Mouse (Mus musculus): ENCODE measurements at regions not wholly inside any gene's neighbourhood (a gene's known extent, or its start where the extent isn't known, plus 50 kb on each side); places are given as distances from the start of the nearest gene placed in this dataset.

- ATAC-seq (ENCODE audit: low FRiP score, low TSS enrichment): no peak
- H3K4me1 ChIP-seq (ENCODE audit: control insufficient read depth, insufficient read depth, low read length): no peaks in the 10 kb centered on the region
- 73% methylated on average over 4 of the region's 4 CpGs for WGBS
- no peak overlapping the region for H3K4me2 ChIP-seq (replicated peaks; ENCODE audit: low read depth, low read length)
- no peak overlapping the region for H3K27ac ChIP-seq (ENCODE audit: low read depth, low read length)
- H3K27me3 ChIP-seq (ENCODE audit: control insufficient read depth, insufficient read depth, low read length): no peaks in the 10 kb centered on the region
- H3K36me3 ChIP-seq (ENCODE audit: control insufficient read depth, insufficient read depth, low read length): no peaks in the 10 kb centered on the region
- no peak overlapping the region for H3K4me3 ChIP-seq (ENCODE audit: low read length)
- no peaks in the 10 kb centered on the region for H3K9me3 ChIP-seq (ENCODE audit: control insufficient read depth, low read length)
- no peak overlapping the region for H3K9ac ChIP-seq (ENCODE audit: low read depth, low read length)
Measured at GRCm38 (mm10) chr12:95937705-95938104, 245.7 kb downstream of the Flrt2 start.

- no peak for ATAC-seq (ENCODE audit: low FRiP score, low TSS enrichment)
- WGBS: 85% methylated on average over 1 of the region's 1 CpGs
Measured at GRCm38 (mm10) chr12:95940465-95941012, 248.5 kb downstream of the Flrt2 start.

GRCm38 (mm10) chr12:95959786-95960504, 267.9 kb downstream of the Flrt2 start:
- WGBS: 83% methylated on average over 6 of the region's 6 CpGs
- no peak overlapping the region for H3K9ac ChIP-seq (ENCODE audit: low read depth, low read length)
- H3K4me3 ChIP-seq (ENCODE audit: low read length): no peak overlapping the region
- no peak overlapping the region for H3K27ac ChIP-seq (ENCODE audit: low read depth, low read length)
- no peaks in the 10 kb centered on the region for H3K9me3 ChIP-seq (ENCODE audit: control insufficient read depth, low read length)
- no peaks in the 10 kb centered on the region for H3K4me1 ChIP-seq (ENCODE audit: control insufficient read depth, insufficient read depth, low read length)
- no peaks in the 10 kb centered on the region for H3K36me3 ChIP-seq (ENCODE audit: control insufficient read depth, insufficient read depth, low read length)
- ATAC-seq (ENCODE audit: low FRiP score, low TSS enrichment): no peak
- no peak overlapping the region for H3K4me2 ChIP-seq (replicated peaks; ENCODE audit: low read depth, low read length)
- no peaks in the 10 kb centered on the region for H3K27me3 ChIP-seq (ENCODE audit: control insufficient read depth, insufficient read depth, low read length)

More at GRCm38 (mm10) chr12:95940465-95941012, 248.5 kb downstream of the Flrt2 start:
- Histone ChIP-seq H3K4me3 (ENCODE audit: low read length) (no peak overlapping the region), H3K4me1 (ENCODE audit: control insufficient read depth, insufficient read depth, low read length) (no peaks in the 10 kb centered on the region), H3K9ac (ENCODE audit: low read depth, low read length) (no peak overlapping the region), H3K4me2 (replicated peaks; ENCODE audit: low read depth, low read length) (no peak overlapping the region), H3K9me3 (ENCODE audit: control insufficient read depth, low read length) (no peaks in the 10 kb centered on the region), H3K27me3 (ENCODE audit: control insufficient read depth, insufficient read depth, low read length) (no peaks in the 10 kb centered on the region), H3K36me3 (ENCODE audit: control insufficient read depth, insufficient read depth, low read length) (no peaks in the 10 kb centered on the region), H3K27ac (ENCODE audit: low read depth, low read length) (no peak overlapping the region)

GRCm38 (mm10) chr12:95960505-95960871, 268.5 kb downstream of the Flrt2 start:
- H3K4me1 ChIP-seq (ENCODE audit: control insufficient read depth, insufficient read depth, low read length): no peaks in the 10 kb centered on the region
- no peak overlapping the region for H3K27ac ChIP-seq (ENCODE audit: low read depth, low read length)
- no peaks in the 10 kb centered on the region for H3K36me3 ChIP-seq (ENCODE audit: control insufficient read depth, insufficient read depth, low read length)
- no peak for ATAC-seq (ENCODE audit: low FRiP score, low TSS enrichment)
- 79% methylated on average over 3 of the region's 3 CpGs for WGBS
- no peak overlapping the region for H3K4me3 ChIP-seq (ENCODE audit: low read length)
- H3K27me3 ChIP-seq (ENCODE audit: control insufficient read depth, insufficient read depth, low read length): no peaks in the 10 kb centered on the region
- H3K4me2 ChIP-seq (replicated peaks; ENCODE audit: low read depth, low read length): no peak overlapping the region
- no peaks in the 10 kb centered on the region for H3K9me3 ChIP-seq (ENCODE audit: control insufficient read depth, low read length)
- H3K9ac ChIP-seq (ENCODE audit: low read depth, low read length): no peak overlapping the region

GRCm38 (mm10) chr12:95962817-95963216, 270.8 kb downstream of the Flrt2 start:
- H3K27me3 ChIP-seq (ENCODE audit: control insufficient read depth, insufficient read depth, low read length): no peaks in the 10 kb centered on the region
- H3K9me3 ChIP-seq (ENCODE audit: control insufficient read depth, low read length): no peaks in the 10 kb centered on the region
- ATAC-seq (ENCODE audit: low FRiP score, low TSS enrichment): no peak
- H3K27ac ChIP-seq (ENCODE audit: low read depth, low read length): no peak overlapping the region
- H3K4me2 ChIP-seq (replicated peaks; ENCODE audit: low read depth, low read length): no peak overlapping the region
- 18% methylated on average over 4 of the region's 4 CpGs for WGBS
- H3K36me3 ChIP-seq (ENCODE audit: control insufficient read depth, insufficient read depth, low read length): no peaks in the 10 kb centered on the region
- H3K4me1 ChIP-seq (ENCODE audit: control insufficient read depth, insufficient read depth, low read length): no peaks in the 10 kb centered on the region
- H3K4me3 ChIP-seq (ENCODE audit: low read length): no peak overlapping the region
- H3K9ac ChIP-seq (ENCODE audit: low read depth, low read length): no peak overlapping the region

- no peak overlapping the region for H3K4me2 ChIP-seq (replicated peaks; ENCODE audit: low read depth, low read length)
- no peak overlapping the region for H3K4me3 ChIP-seq (ENCODE audit: low read length)
- no peak for ATAC-seq (ENCODE audit: low FRiP score, low TSS enrichment)
- H3K27ac ChIP-seq (ENCODE audit: low read depth, low read length): no peak overlapping the region
- H3K9me3 ChIP-seq (ENCODE audit: control insufficient read depth, low read length): no peaks in the 10 kb centered on the region
- no peak overlapping the region for H3K9ac ChIP-seq (ENCODE audit: low read depth, low read length)
- WGBS: 72% methylated on average over 5 of the region's 5 CpGs
- no peaks in the 10 kb centered on the region for H3K36me3 ChIP-seq (ENCODE audit: control insufficient read depth, insufficient read depth, low read length)
- no peaks in the 10 kb centered on the region for H3K4me1 ChIP-seq (ENCODE audit: control insufficient read depth, insufficient read depth, low read length)
- H3K27me3 ChIP-seq (ENCODE audit: control insufficient read depth, insufficient read depth, low read length): no peaks in the 10 kb centered on the region
Measured at GRCm38 (mm10) chr12:95988669-95989288, 296.8 kb downstream of the Flrt2 start.

- H3K27ac ChIP-seq (ENCODE audit: low read depth, low read length): no peak overlapping the region
- H3K9ac ChIP-seq (ENCODE audit: low read depth, low read length): no peak overlapping the region
- no peak for ATAC-seq (ENCODE audit: low FRiP score, low TSS enrichment)
- H3K36me3 ChIP-seq (ENCODE audit: control insufficient read depth, insufficient read depth, low read length): no peaks in the 10 kb centered on the region
- H3K9me3 ChIP-seq (ENCODE audit: control insufficient read depth, low read length): no peaks in the 10 kb centered on the region
- H3K4me3 ChIP-seq (ENCODE audit: low read length): no peak overlapping the region
- no peaks in the 10 kb centered on the region for H3K4me1 ChIP-seq (ENCODE audit: control insufficient read depth, insufficient read depth, low read length)
- 55% methylated on average over 2 of the region's 2 CpGs for WGBS
- H3K4me2 ChIP-seq (replicated peaks; ENCODE audit: low read depth, low read length): no peak overlapping the region
- H3K27me3 ChIP-seq (ENCODE audit: control insufficient read depth, insufficient read depth, low read length): no peaks in the 10 kb centered on the region
Measured at GRCm38 (mm10) chr12:95994963-95995362, 302.9 kb downstream of the Flrt2 start.

GRCm38 (mm10) chr12:96030180-96030579, 338.2 kb downstream of the Flrt2 start:
- H3K27ac ChIP-seq (ENCODE audit: low read depth, low read length): no peak overlapping the region
- no peaks in the 10 kb centered on the region for H3K27me3 ChIP-seq (ENCODE audit: control insufficient read depth, insufficient read depth, low read length)
- H3K4me1 ChIP-seq (ENCODE audit: control insufficient read depth, insufficient read depth, low read length): no peaks in the 10 kb centered on the region
- WGBS: 34% methylated on average over 1 of the region's 1 CpGs
- no peak overlapping the region for H3K4me2 ChIP-seq (replicated peaks; ENCODE audit: low read depth, low read length)
- ATAC-seq (ENCODE audit: low FRiP score, low TSS enrichment): no peak
- H3K36me3 ChIP-seq (ENCODE audit: control insufficient read depth, insufficient read depth, low read length): no peaks in the 10 kb centered on the region
- no peak overlapping the region for H3K4me3 ChIP-seq (ENCODE audit: low read length)
- no peaks in the 10 kb centered on the region for H3K9me3 ChIP-seq (ENCODE audit: control insufficient read depth, low read length)
- H3K9ac ChIP-seq (ENCODE audit: low read depth, low read length): no peak overlapping the region

GRCm38 (mm10) chr12:96075365-96075764, 383.3 kb downstream of the Flrt2 start:
- ATAC-seq (ENCODE audit: low FRiP score, low TSS enrichment): no peak
- Histone ChIP-seq H3K27me3 (ENCODE audit: control insufficient read depth, insufficient read depth, low read length) (no peaks in the 10 kb centered on the region), H3K9ac (ENCODE audit: low read depth, low read length) (no peak overlapping the region), H3K4me2 (replicated peaks; ENCODE audit: low read depth, low read length) (no peak overlapping the region), H3K36me3 (ENCODE audit: control insufficient read depth, insufficient read depth, low read length) (no peaks in the 10 kb centered on the region), H3K27ac (ENCODE audit: low read depth, low read length) (no peak overlapping the region), H3K9me3 (ENCODE audit: control insufficient read depth, low read length) (no peaks in the 10 kb centered on the region), H3K4me1 (ENCODE audit: control insufficient read depth, insufficient read depth, low read length) (no peaks in the 10 kb centered on the region), H3K4me3 (ENCODE audit: low read length) (no peak overlapping the region)
- WGBS: 88% methylated on average over 4 of the region's 4 CpGs

Measured in kidney, embryonic 14.5 days (tissue).